Mouse (Mus musculus): ENCODE results near the gene Cox4i1.

GRCm38 (mm10) chr8:120634329-120634839 lies 33.6 kb upstream of the Cox4i1 start:
- TF ChIP-seq POLR2A (IDR thresholded peaks at IDR 0.05; ENCODE audit: borderline replicate concordance, extremely low read depth, insufficient read depth, insufficient read length, poor library complexity, severe bottlenecking), result no peak
- no peak for TF ChIP-seq CTCF (IDR thresholded peaks at IDR 0.05; ENCODE audit: borderline replicate concordance, extremely low read depth, insufficient read depth, insufficient read length)

Data from brain, embryonic 14.5 days (tissue).